Mouse (Mus musculus) hindbrain, embryonic 10.5 days (tissue): ENCODE measurements around the gene H2al1m. TPM values are rescaled to one million over a fixed set of nuclear protein-coding genes. Genes with fewer than 3 reads are reported as not detected.
"Not testable (repeated sequence)": the region's sequence is repeated elsewhere in the genome, so short reads cannot be mapped to it uniquely, and the experiment has no call there.

Experiments
- DNase-seq: peaks from one replicate; pipeline ENCODE4 v3.0.0-alpha.2; 2017; ENCODE audit warnings: low spot score
- H3K27ac ChIP-seq: fragments of 300-500 bp; sonication (generic); 2 replicates; pipeline ENCODE4 v1.5.1; 2016; ENCODE audit warnings: mild to moderate bottlenecking, moderate library complexity
- H3K27me3 ChIP-seq: fragments of 300-500 bp; sonication (generic); 2 replicates; pipeline ENCODE4 v1.6.1; 2016; ENCODE audit warnings: mild to moderate bottlenecking; ENCODE audit not compliant: poor library complexity, insufficient read depth, severe bottlenecking
- H3K36me3 ChIP-seq: fragments of 300-500 bp; sonication (generic); 2 replicates; pipeline ENCODE4 v1.6.1; 2016; ENCODE audit warnings: mild to moderate bottlenecking, moderate library complexity
- H3K4me1 ChIP-seq: fragments of 300-500 bp; sonication (generic); replicated peaks from 2 replicates; pipeline ENCODE4 v1.6.1; 2016; ENCODE audit warnings: mild to moderate bottlenecking
- H3K4me3 ChIP-seq: fragments of 300-500 bp; sonication (generic); 2 replicates; pipeline ENCODE4 v1.5.1; 2016; ENCODE audit warnings: mild to moderate bottlenecking, moderate library complexity
- H3K9me3 ChIP-seq: fragments of 300-500 bp; sonication (generic); 2 replicates; pipeline ENCODE4 v1.6.1; 2016; ENCODE audit warnings: mild to moderate bottlenecking, moderate library complexity
- WGBS: fragments of 180-500 bp; shearing (Covaris S2); methylation state at CpG from one replicate; pipeline ENCODE4 v1.1.7; 2016; 5-methylcytosine and 5-hydroxymethylcytosine counted together
- polyA plus RNA-seq: library from polyadenylated mRNA; unstranded; fragments of >200 nt; fragmentation: Nextera tagmentation; extraction: Ambion mirVana; gene quantifications from 2 replicates; pipeline ENCODE4 v1.2.1, GENCODE M21; 2016

The H2al1m gene
- polyA plus RNA-seq: not detected in 2 replicates

GRCm38 (mm10) chrX:9283464-9283863 lies at the start of gene H2al1m:
H2al1m (plus strand) TSS chrX:9283764.
- not testable (repeated sequence) for H3K36me3 ChIP-seq, DNase-seq, H3K27me3 ChIP-seq, H3K4me3 ChIP-seq, H3K4me1 ChIP-seq, H3K9me3 ChIP-seq, H3K27ac ChIP-seq
- no CpG with 5 or more reads among the region's 1 CpGs for WGBS

DNA sequence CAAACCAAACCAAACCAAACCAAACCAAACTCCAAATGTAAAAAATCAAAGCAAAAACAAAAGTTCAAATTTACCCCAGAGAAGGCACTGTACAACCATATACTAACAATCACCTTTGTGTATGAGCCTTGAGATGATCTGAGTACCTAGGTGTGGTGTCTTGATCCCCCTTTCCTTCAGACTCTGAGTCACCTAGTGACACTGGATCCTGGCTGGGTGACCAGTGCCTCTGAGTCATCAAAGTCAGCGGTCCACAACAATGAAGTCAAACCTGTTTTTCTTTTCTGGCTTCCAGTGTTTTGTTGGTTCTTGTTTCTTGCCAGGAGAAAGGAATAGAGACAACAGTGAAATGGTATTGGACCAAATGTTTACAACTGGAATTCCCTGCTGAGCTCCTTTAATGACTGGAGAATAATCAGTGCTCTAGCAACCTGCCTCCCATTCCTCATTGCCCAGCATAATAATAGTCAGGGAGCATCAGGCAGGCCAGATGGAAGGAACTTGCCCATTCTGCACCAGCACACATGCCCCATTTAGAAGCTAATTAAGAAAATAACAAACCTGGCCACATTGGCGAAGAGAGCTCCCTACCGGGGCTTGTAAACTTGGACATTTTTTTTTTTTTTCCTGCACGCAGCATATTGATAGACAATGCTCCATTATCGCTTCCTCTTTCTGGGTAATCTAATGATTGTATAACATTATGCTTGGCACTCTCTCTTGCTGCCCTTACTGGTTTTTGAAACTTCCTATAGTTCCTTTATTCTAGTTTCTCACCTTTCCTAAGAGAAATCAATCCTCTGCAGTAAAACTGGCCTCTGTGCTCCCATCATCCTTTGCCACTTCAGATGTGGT lies 42.6 kb upstream of the H2al1m start:
- Histone ChIP-seq H3K4me1 (0 out of 2 replicates have a peak, but pooled peaks cover 3% of the 10 kb centered on the region), H3K27ac (no peak overlapping the region), H3K4me3 (no peak overlapping the region), H3K9me3 (no peaks in the 10 kb centered on the region), H3K27me3 (no peaks in the 10 kb centered on the region), H3K36me3 (no peaks in the 10 kb centered on the region)
- 76% methylated on average over 5 of the region's 5 CpGs for WGBS
- no peak for DNase-seq

- Histone ChIP-seq H3K36me3 (no peaks in the 10 kb centered on the region), H3K9me3 (no peaks in the 10 kb centered on the region), H3K4me3 (no peak overlapping the region), H3K27ac (no peak overlapping the region), H3K27me3 (no peaks in the 10 kb centered on the region), H3K4me1 (0 out of 2 replicates have a peak, but pooled peaks cover 3% of the 10 kb centered on the region)
- WGBS: 72% methylated on average over 8 of the region's 8 CpGs
- DNase-seq: no peak
Measured at GRCm38 (mm10) chrX:9243381-9243864, 40.1 kb upstream of the H2al1m start.

GRCm38 (mm10) chrX:9244603-9245336 lies 38.8 kb upstream of the H2al1m start:
- 70% methylated on average over 12 of the region's 12 CpGs for WGBS
- no peaks in the 10 kb centered on the region for H3K36me3 ChIP-seq
- no peaks in the 10 kb centered on the region for H3K27me3 ChIP-seq
- H3K4me1 ChIP-seq: 0 out of 2 replicates have a peak, but pooled peaks cover 3% of the 10 kb centered on the region
- H3K9me3 ChIP-seq: no peaks in the 10 kb centered on the region
- H3K27ac ChIP-seq: peak overlapping the region; percentile 45; the same call in 1 of the 2 replicates
- DNase-seq: no peak
- H3K4me3 ChIP-seq: no peak overlapping the region

- Histone ChIP-seq H3K27me3 (no peaks in the 10 kb centered on the region), H3K36me3 (no peaks in the 10 kb centered on the region), H3K27ac (no peak overlapping the region), H3K4me3 (no peak overlapping the region), H3K4me1 (0 out of 2 replicates have a peak, but pooled peaks cover 3% of the 10 kb centered on the region), H3K9me3 (no peaks in the 10 kb centered on the region)
- WGBS: 69% methylated on average over 5 of the region's 5 CpGs
- DNase-seq: no peak
Measured at GRCm38 (mm10) chrX:9248911-9249310, 34.7 kb upstream of the H2al1m start.

GRCm38 (mm10) chrX:9253990-9254389 lies 29.6 kb upstream of the H2al1m start:
- 82% methylated on average over 10 of the region's 10 CpGs for WGBS
- Histone ChIP-seq H3K36me3 (no peaks in the 10 kb centered on the region), H3K4me3 (no peak overlapping the region)

GRCm38 (mm10) chrX:9254901-9255300 lies 28.7 kb upstream of the H2al1m start:
- Histone ChIP-seq H3K36me3 (no peaks in the 10 kb centered on the region), H3K4me1 (no peaks in the 10 kb centered on the region), H3K4me3 (no peak overlapping the region), H3K27ac (no peak overlapping the region), H3K9me3 (no peaks in the 10 kb centered on the region), H3K27me3 (no peaks in the 10 kb centered on the region)
- DNase-seq: no peak
- WGBS: 94% methylated on average over 3 of the region's 3 CpGs

More at GRCm38 (mm10) chrX:9253990-9254389, 29.6 kb upstream of the H2al1m start:
- DNase-seq: no peak
- Histone ChIP-seq H3K27me3 (no peaks in the 10 kb centered on the region), H3K9me3 (no peaks in the 10 kb centered on the region), H3K27ac (no peak overlapping the region), H3K4me1 (no peaks in the 10 kb centered on the region)

- Histone ChIP-seq H3K27ac (no peak within 1 kb of the TSS), H3K9me3 (no peaks in the 10 kb centered on the region), H3K4me1 (no peaks in the 10 kb centered on the region), H3K4me3 (no peak within 1 kb of the TSS), H3K36me3 (no peaks in the 10 kb centered on the region), H3K27me3 (no peaks in the 10 kb centered on the region)
- WGBS: 83% methylated on average over 5 of the region's 5 CpGs
- DNase-seq: no peak
Measured at GRCm38 (mm10) chrX:9256766-9257165, 26.8 kb upstream of the H2al1m start, which contains the start of gene Gm14862. Gm14862 (minus strand) TSS chrX:9256899.

DNA sequence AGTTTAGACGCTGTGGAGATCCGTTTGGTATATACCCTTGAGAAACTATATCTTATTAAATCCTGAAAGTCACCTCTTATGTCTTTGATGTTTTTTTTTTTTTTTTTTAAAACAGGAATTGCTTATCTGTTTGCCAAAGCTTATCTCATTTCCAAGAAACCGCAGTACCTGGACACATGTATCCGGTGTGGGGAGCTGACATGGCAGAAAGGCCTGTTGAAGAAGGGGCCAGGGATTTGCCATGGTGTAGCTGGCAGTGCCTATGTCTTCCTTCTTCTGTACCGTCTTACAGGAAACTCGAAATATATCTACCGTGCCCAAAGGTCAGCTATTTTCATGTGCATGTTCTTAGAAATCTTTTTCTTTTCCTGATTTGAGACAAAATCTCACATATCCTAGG lies 25.7 kb upstream of the H2al1m start:
- Histone ChIP-seq H3K4me3 (no peak overlapping the region), H3K36me3 (no peaks in the 10 kb centered on the region), H3K27ac (no peak overlapping the region), H3K4me1 (no peaks in the 10 kb centered on the region), H3K9me3 (no peaks in the 10 kb centered on the region), H3K27me3 (no peaks in the 10 kb centered on the region)
- 94% methylated on average over 7 of the region's 7 CpGs for WGBS
- no peak for DNase-seq

DNA sequence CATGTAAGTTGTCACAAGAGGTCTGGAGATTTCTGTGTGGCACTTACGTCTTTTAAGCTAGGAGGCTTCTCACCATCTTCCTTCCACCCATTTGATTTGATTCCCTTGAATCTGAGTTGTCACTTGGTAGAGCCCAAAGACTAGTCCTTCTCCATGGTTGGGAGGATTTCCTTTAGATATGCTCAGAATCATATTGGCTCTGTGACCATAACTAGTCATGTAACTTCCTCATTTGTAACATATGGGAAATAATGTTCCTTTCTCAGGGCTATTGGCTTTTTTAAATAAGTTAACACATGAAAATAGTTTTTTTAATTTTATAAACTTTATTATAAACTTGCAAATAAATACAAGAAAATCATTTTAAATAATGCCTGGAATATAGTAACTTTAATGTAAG lies 24.3 kb upstream of the H2al1m start:
- WGBS: 91% methylated on average over 1 of the region's 1 CpGs
- H3K4me3 ChIP-seq: no peak overlapping the region
- no peaks in the 10 kb centered on the region for H3K4me1 ChIP-seq
- H3K27me3 ChIP-seq: no peaks in the 10 kb centered on the region
- no peak for DNase-seq
- H3K27ac ChIP-seq: no peak overlapping the region
- no peaks in the 10 kb centered on the region for H3K9me3 ChIP-seq
- H3K36me3 ChIP-seq: no peaks in the 10 kb centered on the region

DNA sequence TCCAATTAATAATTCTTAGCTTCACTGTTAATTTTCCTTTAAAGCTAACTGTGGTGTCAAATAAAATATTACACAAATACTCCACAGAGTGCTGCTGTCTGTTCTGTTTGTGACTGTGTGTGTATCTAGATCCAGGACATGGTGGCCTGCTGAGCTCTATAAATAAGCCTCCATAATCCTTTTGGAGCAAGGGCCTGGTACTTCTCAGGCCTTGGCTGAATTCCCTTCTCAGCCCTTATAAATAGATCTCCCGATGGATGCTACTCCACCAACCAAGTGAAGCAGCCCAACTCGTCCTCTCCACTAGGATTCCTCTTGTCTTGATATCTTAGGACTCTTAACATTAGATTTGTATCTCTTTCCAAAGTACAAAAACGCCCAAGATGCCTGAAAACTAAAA lies 12.5 kb upstream of the H2al1m start:
- Histone ChIP-seq H3K9me3 (no peaks in the 10 kb centered on the region), H3K36me3 (no peaks in the 10 kb centered on the region), H3K4me3 (no peak overlapping the region), H3K27me3 (no peaks in the 10 kb centered on the region), H3K27ac (no peak overlapping the region), H3K4me1 (no peaks in the 10 kb centered on the region)
- 71% methylated on average over 3 of the region's 3 CpGs for WGBS
- no peak for DNase-seq

DNA sequence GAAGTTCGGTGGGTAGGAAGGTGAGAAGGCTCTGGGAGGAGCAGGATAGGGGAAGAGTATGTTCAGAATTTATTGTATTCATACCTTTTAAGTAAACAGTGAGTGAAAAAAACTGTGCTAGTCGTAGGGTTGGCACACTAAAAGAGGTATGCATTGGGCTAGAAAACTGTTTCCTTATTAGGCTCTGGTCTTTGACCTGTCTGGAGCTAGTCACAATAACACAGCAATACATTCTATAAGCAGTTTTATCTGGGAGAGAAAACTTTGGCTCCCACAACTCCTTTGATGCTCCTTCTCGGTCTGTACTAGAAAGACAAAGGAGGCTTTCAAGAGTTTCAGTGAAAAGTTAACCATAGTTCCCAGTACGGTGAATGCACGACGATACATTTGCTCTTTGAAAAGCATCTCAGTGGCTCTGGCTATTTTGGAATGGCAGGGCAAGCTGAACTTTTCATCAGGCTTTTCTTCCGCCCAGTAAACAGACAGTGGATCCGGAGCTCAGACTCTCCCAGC lies 11.6 kb upstream of the H2al1m start:
- Histone ChIP-seq H3K27ac (peak overlapping the region; percentile 81; the same call in 1 of the 2 replicates), H3K4me3 (peak overlapping the region; percentile 62), H3K4me1 (no peaks in the 10 kb centered on the region), H3K9me3 (no peaks in the 10 kb centered on the region), H3K36me3 (no peaks in the 10 kb centered on the region), H3K27me3 (no peaks in the 10 kb centered on the region)
- WGBS: 20% methylated on average over 8 of the region's 8 CpGs
- DNase-seq: no peak
